Mouse (Mus musculus) layer of hippocampus, postnatal 10 days (tissue): ENCODE results near the gene Sf3b4. TPM values are rescaled to one million over a fixed set of nuclear protein-coding genes. Genes with fewer than 3 reads are reported as not detected.
"Not testable (repeated sequence)": the region's sequence is repeated elsewhere in the genome, so short reads cannot be mapped to it uniquely, and the experiment has no call there.

Source experiments
- DNase-seq, 2 experiments: peaks; one replicate each; pipeline ENCODE4 v3.0.0; 2021; ENCODE audit warnings: low spot score in 2 of 2
- total RNA-seq, 2 experiments: library from RNA; stranded (reverse); gene quantifications; 2 replicates each; pipeline ENCODE4 v1.2.3; 2021

The Sf3b4 gene
- total RNA-seq, 2 experiments from 2014 or later: 54.3 to 55.7 TPM

DNA sequence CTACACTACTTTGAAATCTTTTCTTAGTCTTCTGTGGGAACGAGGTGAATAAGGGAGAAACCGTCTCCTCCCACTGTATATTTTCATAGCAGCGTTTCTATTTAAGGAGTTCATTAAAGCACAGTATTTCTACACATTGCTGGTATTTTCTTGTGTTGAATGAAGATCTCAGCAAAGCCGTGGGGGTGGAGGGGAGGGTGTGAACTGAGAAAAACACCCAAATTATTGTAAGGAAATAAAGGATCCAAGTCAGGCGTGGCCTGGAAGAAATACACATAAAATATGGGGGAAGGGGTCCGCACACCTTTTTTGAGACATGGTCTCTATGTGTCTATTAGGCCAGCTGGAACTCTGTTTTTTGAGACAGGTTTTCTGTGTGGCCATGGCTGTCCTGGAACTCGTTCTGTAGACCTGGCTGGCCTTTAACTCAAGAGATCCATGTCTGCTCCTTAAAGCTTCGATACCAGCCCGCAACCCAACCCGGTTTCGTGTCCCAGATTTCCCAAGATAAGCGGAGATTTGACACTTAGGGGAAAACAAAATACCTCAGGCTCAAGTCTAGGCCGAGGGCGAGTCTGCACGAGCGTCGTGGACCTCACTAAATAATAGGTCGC is 442 bp upstream of the Sf3b4 start:
- DNase-seq: no peak

- no peak for DNase-seq
Measured at GRCm38 (mm10) chr3:96173185-96173584, 1.1 kb downstream of the Sf3b4 start.

DNA sequence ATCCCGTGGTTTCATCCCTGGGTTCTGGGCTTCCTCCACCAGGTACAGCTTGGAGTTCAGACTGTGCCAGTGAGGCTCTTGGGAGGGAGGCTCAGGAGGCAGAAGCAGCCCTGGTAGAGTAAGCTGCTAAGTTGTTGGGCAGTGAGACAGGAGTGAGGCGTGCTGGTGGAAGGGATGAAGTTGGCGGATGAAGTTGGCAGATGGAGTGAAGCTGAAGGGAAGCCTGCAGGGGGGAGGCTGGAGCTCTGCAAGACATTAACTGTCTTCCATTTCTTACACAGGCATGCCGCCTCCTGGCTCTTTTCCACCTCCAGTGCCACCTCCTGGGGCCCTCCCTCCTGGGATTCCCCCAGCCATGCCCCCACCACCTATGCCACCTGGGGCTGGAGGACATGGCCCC is 1.9 kb downstream of the Sf3b4 start:
- DNase-seq: not testable (repeated sequence)

GRCm38 (mm10) chr3:96175251-96175650 is 3.1 kb downstream of the Sf3b4 start:
- DNase-seq: no peak

GRCm38 (mm10) chr3:96178427-96178826 is 6.3 kb downstream of the Sf3b4 start:
- DNase-seq: no peak

DNA sequence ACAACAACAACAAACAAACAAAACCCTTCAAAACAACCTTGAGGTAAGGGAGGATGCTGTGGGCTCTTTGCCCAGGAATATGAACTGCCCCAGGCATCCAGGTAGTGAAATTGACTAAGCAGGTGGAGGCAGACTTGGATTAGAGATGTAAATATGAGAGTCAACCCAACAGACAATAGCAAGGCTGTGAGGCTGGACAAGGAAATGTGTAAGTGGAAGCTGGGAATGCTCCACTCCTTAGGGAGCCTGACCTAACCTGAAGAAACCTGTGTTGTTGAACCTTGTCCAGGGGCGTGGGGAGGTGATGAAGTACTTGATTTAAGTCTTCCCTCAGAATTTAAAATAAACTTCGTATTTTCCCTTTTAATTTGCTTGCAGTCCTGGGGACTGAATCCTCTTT is 6.8 kb downstream of the Sf3b4 start:
- no peak for DNase-seq

DNA sequence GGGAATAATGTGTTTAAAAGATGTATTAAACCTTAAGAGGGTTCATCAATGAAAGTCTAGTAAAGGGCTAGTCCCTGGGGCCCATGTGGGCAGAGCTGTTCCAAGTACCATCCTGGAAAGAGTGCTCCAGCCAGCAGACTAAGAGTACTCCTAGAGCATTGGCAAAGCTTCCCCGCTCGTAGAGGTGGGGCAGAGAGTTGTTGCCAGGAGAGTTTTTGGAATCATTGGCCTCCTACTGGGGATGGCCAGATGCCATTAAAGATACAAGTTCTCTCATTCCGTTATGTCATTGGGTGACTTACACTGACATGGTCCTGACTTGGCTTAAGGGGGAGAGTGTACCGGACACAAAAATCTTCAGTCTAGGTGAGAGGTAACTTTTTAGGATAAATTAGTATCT is 7.4 kb downstream of the Sf3b4 start:
- no peak for DNase-seq

DNA sequence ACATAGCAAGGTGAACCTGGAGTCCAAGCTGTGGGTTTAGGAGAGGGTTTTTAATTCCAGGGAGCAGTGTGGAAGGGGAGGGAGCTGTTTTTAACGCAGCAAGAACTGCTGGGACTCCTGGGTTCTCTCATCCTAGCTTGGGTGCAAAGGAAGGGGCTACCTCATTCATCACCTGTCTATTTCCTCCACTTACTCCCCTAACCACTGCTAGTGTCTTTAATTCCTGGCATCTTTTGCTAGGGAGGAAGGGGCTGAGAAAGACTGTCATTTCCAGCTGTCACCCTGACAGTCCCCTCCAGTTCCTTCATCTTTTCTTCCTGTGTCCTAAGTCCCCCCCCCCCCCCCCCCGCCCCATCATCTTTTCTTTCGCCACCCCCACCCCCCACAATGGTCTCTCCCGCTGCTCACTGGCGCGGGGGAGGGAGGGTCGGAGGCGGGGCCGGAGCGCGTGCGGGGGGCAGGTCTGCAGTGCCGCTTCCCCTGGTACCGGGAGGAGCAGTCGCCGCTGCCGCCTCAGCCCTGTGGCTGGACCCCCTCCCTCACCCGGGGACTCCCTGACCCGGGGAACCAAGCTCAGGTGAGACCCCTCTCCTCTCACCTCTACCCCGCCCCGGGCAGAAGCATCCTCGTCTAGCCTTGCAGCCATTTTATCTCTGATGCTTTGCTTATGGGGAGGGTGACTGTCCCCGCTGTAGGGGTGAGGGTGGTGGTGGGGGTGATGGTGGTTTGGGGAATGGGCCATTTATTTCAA is 8.8 kb downstream of the Sf3b4 start, which contains the start of gene Sv2a:
Gene Sv2a (plus strand): TSS at position 425 of the 751 bp plus-strand sequence.
- peak; percentile 75 to 79 for DNase-seq

DNA sequence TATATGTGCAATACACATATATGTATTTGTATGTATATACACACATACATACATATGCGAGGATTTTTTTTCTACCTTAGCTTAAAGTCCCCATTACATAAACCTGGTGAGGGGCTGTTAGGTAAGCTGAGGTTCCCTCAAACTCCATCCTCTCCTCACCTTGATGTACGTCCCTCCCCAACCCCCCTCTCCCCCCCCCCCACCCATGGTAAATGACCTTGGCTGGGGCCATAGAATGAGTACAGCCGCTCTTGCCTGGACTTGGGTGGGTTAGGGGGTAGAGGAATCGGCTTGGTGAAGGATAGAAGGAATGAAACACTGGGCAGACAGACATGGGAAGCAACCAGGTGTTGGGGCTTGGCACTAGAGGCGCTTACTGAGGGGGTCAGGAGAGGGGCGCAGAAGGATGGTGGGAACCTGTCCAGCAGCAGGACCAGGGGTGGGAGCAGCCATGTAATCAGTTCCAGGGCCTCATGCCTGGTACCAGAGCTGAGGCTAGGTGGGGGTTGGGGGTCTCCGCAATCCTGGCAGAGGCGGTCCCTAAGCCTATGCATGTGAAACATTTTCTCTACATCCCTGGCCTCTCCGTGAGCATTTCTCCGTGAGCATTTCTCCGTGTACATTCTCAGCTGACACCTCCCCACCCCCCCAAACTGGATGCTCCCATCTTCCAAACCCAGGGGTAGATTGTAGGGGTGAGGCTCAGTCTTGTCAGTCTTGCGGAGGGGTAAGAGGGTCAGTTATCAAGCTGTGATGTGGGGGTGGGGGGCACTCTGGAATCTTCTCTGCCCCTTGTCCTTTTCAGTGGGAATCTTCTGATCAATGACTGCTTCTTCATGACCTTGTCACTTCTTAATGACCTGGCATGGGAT is 9.6 kb downstream of the Sf3b4 start:
- DNase-seq: no peak

DNA sequence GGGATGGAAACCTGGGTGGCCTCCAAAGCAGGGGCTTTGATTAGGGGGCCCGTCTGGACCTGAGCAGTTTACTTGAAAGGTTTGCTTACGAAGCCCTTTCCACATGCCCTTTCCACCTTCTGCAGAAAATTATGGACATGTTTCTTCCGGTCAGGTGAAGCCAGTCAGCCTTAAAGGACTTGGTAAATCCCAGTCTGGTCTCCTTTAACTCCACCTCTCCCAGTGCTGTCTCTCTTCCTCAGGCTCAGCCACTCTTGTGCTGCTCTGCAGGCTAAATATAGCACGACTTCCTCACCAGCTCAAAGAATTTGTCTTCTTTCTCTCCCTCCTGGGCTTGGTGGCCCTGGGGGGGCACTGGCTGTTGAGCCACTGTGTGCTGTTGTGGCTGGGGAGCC is 10.2 kb downstream of the Sf3b4 start:
- DNase-seq: no peak

- DNase-seq: no peak
Measured at GRCm38 (mm10) chr3:96192977-96193376, 20.8 kb downstream of the Sf3b4 start.

- no peak for DNase-seq
Measured at GRCm38 (mm10) chr3:96194966-96195365, 22.8 kb downstream of the Sf3b4 start.

DNA sequence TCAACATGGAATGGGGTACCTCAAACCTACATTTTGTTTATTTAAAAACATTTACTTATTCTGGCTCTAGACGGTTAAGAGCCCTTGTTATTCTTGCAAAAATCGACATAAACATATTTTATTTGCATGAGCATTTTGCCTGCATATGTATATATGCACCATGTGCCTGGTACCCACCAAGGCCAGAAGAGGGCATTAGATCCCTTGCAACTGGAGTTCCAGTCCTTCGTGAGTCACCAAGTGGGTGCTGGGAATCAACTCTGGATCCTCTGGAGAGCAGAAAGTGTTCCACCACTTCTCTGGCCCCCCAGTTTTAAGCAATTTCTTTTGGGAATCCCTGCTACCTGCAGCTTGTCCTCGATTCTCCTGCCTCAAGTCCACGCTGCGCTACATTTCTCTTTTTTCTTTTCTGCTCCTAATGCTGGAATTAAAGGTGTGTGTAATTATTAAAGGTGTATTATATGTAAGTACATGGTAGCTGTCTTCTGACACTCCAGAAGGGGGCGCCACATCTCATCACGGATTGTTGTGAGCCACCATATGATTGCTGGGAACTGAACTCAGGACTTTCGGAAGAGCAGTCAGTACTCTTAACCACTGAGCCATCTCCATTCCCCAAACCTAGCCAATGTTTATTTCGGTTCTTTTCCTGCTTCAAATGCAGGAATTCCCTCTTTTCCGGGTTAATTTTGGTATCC is 23.6 kb downstream of the Sf3b4 start:
- DNase-seq: no peak

DNA sequence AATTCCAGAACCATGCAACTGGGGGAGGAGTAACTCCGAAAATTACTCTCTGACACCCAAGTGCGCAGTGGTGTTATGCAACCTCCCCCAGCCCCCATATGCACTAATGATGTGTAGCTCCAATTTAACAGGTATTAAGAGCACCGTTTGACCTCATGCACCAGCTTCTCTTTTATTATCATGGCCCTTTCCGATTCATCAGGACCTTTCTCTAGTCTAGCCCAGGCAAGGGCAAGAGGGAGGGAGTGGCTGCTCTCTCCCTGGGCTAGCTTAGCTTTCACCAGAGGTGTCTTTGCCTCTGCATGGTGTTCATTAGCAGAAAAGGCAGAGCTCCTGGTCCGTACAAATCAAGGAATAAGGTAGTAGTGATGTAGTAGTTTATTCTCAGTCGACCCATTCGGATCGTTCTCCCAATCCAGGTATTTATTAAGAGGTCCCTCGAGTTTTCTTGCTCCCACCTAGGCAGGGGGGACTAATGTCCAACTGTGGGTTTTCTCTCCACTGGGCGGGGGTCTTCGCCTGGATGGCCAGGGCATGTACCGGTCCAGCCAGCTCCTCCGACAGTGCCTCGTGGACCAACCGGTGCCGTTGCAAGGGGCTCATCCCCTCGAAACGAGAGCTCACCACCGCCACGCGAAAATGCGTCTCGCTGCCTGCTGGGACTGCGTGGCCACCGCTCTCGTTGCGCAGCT is 24.5 kb downstream of the Sf3b4 start:
- DNase-seq: no peak

DNA sequence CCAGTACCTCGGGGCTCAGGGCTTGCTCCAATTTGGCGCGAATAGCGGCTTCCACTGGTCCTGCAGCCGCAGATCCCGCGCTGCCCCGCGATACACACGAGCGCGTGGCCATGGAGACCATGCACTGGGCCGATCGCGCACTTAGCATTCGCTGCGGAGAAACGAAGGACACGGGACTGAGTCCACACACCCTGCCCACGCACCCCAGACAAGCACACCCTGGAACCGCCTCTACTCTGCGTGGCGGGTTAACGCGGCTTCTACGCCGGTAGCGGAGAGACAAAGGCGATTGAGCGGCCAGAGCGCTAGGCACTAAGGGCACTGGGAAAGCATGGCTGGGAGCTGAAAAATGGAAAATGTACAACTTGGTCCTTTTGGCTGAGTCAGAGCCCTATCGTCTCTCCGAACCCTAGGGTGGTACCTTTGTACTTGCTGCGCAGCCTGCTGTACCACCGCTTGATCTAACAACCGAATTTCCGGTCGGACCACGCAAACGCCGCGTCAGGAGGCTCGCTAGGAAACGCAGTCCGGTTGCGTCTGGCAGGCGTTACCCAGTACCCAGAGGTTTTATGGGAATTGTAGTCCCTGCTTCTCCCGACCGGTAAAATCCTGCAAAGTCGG is 25.1 kb downstream of the Sf3b4 start:
- peak; percentile 84 to 88 for DNase-seq

GRCm38 (mm10) chr3:96198181-96198580 is 26.0 kb downstream of the Sf3b4 start:
- DNase-seq: no peak

DNA sequence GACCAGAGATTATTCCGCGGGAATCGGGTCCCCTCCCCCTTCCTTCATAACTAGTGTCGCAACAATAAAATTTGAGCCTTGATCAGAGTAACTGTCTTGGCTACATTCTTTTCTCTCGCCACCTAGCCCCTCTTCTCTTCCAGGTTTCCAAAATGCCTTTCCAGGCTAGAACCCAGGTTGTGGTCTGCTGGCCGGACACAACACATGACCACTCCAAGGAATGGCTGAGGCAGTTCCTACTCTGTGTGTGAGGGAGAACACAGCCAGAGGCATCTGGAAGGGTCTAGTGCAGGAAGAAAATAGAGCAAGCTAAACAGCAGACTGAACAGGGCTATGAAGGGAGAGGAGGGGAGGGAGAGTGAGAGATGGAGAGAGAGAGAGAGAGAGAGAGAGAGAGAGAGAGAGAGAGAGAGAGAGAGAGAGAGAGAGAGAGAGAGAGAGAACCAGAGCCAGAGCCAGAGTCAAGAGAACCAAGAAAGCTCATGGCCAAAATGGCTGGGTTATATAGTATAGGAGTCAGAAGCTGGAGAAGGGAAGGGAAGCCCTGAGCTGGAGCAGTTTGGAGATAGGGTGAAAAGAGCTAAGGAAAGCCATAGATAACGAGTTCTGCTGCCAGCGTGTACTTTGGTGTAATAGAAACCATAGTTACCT is 26.6 kb downstream of the Sf3b4 start:
- not testable (repeated sequence) for DNase-seq

DNA sequence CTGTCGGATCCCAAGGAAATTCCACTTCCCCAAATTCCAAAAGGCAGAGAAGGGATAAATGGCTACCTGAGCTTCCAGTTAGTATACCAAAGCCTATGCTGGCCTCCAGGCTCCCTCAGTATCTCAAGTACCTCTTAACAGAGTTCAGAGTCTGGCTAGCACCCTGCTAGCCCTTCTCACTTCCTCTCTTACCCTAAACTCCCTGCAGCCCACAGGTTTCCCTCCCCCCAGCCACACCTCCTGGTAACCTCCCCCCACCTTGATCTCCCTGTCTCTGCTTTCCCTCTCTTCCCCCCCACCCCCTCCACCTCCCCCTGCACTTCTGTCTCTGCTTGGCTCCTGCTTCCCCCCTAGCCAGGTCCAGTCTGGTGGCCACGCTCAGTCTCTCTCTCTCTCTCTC is 27.6 kb downstream of the Sf3b4 start:
- DNase-seq: no peak

- no peak for DNase-seq
Measured at GRCm38 (mm10) chr3:96207819-96208218, 35.7 kb downstream of the Sf3b4 start.

DNA sequence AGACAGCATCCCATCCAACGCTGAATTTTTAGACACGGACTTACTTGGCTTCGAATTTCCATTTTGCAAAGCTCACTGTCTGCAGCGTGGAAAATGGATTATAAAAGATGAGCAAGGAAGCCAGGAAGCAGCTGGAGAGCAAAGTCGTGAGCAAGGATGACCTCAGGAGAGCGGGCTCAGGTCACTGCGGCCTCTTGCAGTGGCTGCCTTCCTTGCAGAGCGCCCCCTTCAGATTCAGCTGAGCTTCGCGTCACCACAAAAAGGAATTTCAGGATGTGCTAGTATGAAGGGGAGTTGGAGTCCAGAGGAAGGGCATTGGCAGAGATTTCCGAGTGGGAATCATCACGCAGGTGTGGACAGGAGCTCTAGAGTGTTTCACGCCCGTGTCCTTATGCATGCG is 37.1 kb downstream of the Sf3b4 start:
- no peak for DNase-seq
